Mouse (Mus musculus): ENCODE measurements around the gene Amotl2. TPM values are rescaled to one million over a fixed set of nuclear protein-coding genes. Genes with fewer than 3 reads are reported as not detected.

Gene Amotl2
- 38.9 and 45.6 TPM in 2 replicates for polyA plus RNA-seq (2015; fragmentation: Nextera tagmentation; extraction: Ambion mirVana)

- H3K27me3 ChIP-seq, result no peaks in the 10 kb centered on the region
- H3K9ac ChIP-seq, result peak within 1 kb of the TSS; percentile 90
- H3K36me3 ChIP-seq, result peaks cover 13% of the 10 kb centered on the region
- peak within 1 kb of the TSS; percentile 98 for H3K27ac ChIP-seq
- H3K4me1 ChIP-seq (replicated peaks), result peaks cover 51% of the 10 kb centered on the region
- H3K4me2 ChIP-seq, result peak within 1 kb of the TSS; percentile 89
- ATAC-seq (replicated peaks; ENCODE audit: insufficient number of reproducible peaks, insufficient read depth, low FRiP score, low read depth), result no peak
- peak within 1 kb of the TSS; percentile 78 for H3K4me3 ChIP-seq
- no peaks in the 10 kb centered on the region for H3K9me3 ChIP-seq (replicated peaks)
- 10% methylated on average over 22 of the region's 22 CpGs for WGBS
These were observed at the start of gene Amotl2 for GRCm38 (mm10) chr9:102716481-102717163. Gene Amotl2, plus strand, starts transcription at chr9:102716672.

DNA sequence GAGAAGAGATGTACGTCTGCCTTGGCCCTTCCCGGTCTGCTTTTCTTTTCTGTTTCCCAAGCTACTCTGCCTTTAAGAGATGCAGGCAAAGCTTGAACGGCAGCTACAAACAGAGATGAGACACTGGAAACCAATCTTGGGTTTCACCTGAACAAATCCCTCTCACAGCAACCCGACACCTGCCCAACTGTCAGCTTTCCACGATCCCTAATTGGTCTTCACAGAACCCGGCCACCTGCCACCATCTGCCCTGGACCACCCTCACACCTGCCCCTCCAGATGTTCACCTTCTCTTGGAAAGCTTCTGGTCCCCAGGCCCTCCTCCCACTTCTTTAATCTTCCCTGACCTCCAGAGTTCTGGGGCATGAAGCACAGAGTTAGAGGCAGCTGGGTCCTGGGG is 48.4 kb upstream of the Amotl2 start:
- no peaks in the 10 kb centered on the region for H3K9me3 ChIP-seq (replicated peaks)
- H3K36me3 ChIP-seq, result no peaks in the 10 kb centered on the region
- ATAC-seq (replicated peaks; ENCODE audit: insufficient number of reproducible peaks, insufficient read depth, low FRiP score, low read depth), result no peak
- H3K4me3 ChIP-seq, result no peak overlapping the region
- H3K27ac ChIP-seq, result no peak overlapping the region
- 0 out of 2 replicates have a peak, but pooled peaks cover 4% of the 10 kb centered on the region for H3K4me1 ChIP-seq (replicated peaks)
- 56% methylated on average over 6 of the region's 6 CpGs for WGBS
- no peak overlapping the region for H3K9ac ChIP-seq
- no peak overlapping the region for H3K4me2 ChIP-seq
- 0 out of 2 replicates have a peak, but pooled peaks cover 6% of the 10 kb centered on the region for H3K27me3 ChIP-seq

DNA sequence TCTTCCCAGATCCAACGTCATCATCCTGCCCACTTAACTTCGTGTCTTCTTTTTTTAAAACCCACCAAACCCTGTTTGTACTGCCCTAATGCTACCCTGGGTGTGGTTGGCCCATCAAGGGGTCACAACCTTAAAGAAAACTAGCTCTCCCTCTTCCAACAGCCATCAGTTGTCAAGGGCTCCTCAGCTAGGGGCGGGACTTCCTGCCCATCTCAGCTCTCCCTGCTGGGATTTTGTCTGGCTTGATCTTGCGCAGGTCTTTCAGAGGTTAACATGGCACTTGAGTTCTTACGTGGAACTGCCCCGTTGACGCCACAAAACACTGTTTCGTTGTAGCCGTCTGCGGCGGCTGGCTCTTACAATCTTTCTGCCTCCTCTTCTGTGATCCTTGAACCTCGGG is 47.6 kb upstream of the Amotl2 start:
- H3K9me3 ChIP-seq (replicated peaks), result no peaks in the 10 kb centered on the region
- 0 out of 2 replicates have a peak, but pooled peaks cover 6% of the 10 kb centered on the region for H3K27me3 ChIP-seq
- no peaks in the 10 kb centered on the region for H3K36me3 ChIP-seq
- ATAC-seq (replicated peaks; ENCODE audit: insufficient number of reproducible peaks, insufficient read depth, low FRiP score, low read depth), result no peak
- H3K4me2 ChIP-seq, result no peak overlapping the region
- no peak overlapping the region for H3K4me3 ChIP-seq
- WGBS, result 84% methylated on average over 12 of the region's 12 CpGs
- no peak overlapping the region for H3K9ac ChIP-seq
- H3K27ac ChIP-seq, result no peak overlapping the region
- H3K4me1 ChIP-seq (replicated peaks), result 0 out of 2 replicates have a peak, but pooled peaks cover 7% of the 10 kb centered on the region

GRCm38 (mm10) chr9:102673381-102673780 is 43.1 kb upstream of the Amotl2 start:
- H3K9ac ChIP-seq, result no peak overlapping the region
- 0 out of 2 replicates have a peak, but pooled peaks cover 7% of the 10 kb centered on the region for H3K4me1 ChIP-seq (replicated peaks)
- no peaks in the 10 kb centered on the region for H3K36me3 ChIP-seq
- no peak overlapping the region for H3K27ac ChIP-seq
- H3K27me3 ChIP-seq, result no peaks in the 10 kb centered on the region
- H3K4me2 ChIP-seq, result no peak overlapping the region
- no peaks in the 10 kb centered on the region for H3K9me3 ChIP-seq (replicated peaks)
- WGBS, result 50% methylated on average over 7 of the region's 7 CpGs
- H3K4me3 ChIP-seq, result no peak overlapping the region
- no peak for ATAC-seq (replicated peaks; ENCODE audit: insufficient number of reproducible peaks, insufficient read depth, low FRiP score, low read depth)

DNA sequence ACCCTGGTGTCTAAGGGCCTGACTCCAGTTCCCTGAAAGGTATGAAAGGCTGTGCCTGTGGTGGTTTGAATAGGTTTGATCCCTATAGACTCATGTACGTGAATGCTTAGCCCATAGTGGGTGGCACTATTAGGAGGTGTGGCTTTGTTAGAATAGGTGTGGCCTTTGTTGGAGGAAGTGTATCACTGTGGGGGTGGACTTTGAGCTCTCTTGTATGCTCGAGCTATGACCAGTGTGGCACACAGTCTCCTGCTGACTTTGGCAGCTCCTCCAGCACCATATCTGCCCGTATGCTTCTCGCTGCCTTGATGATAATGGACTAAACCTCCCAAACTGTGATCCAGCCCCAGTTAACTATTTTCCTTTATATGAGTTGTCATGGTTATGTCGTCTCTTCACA is 40.5 kb upstream of the Amotl2 start:
- H3K9ac ChIP-seq, result no peak overlapping the region
- no peak overlapping the region for H3K27ac ChIP-seq
- no peak overlapping the region for H3K4me2 ChIP-seq
- ATAC-seq (replicated peaks; ENCODE audit: insufficient number of reproducible peaks, insufficient read depth, low FRiP score, low read depth), result no peak
- H3K36me3 ChIP-seq, result no peaks in the 10 kb centered on the region
- no peaks in the 10 kb centered on the region for H3K27me3 ChIP-seq
- H3K9me3 ChIP-seq (replicated peaks), result no peaks in the 10 kb centered on the region
- whole genome bisulfite sequencing, result 45% methylated on average over 5 of the region's 5 CpGs
- H3K4me1 ChIP-seq (replicated peaks), result 0 out of 2 replicates have a peak, but pooled peaks cover 7% of the 10 kb centered on the region
- H3K4me3 ChIP-seq, result no peak overlapping the region

DNA sequence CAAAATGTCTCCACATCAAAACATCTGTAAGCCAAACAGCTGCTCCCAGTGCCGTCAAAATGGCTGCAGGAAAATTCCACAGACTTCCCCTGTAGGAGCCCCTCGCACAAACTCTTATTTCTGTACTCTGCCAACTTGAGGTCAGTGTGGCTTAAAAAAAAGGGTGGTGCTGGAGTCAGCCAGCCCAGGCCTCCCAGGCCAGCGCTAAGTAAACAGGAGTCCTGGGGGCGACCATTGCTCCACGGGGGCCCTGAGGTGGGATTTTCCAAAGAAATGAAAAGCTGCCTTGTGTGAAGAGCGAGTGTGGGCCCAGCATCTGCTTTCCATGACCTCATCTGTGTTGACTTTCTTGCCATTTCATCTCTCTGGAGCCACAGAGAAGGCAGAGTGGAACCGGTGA is 35.0 kb upstream of the Amotl2 start:
- Histone ChIP-seq H3K4me1 (replicated peaks) (no peaks in the 10 kb centered on the region), H3K36me3 (no peaks in the 10 kb centered on the region), H3K4me3 (no peak overlapping the region), H3K27me3 (no peaks in the 10 kb centered on the region), H3K4me2 (no peak overlapping the region), H3K9me3 (replicated peaks) (no peaks in the 10 kb centered on the region), H3K27ac (no peak overlapping the region), H3K9ac (no peak overlapping the region)
- 41% methylated on average over 7 of the region's 7 CpGs for WGBS
- no peak for ATAC-seq (replicated peaks; ENCODE audit: insufficient number of reproducible peaks, insufficient read depth, low FRiP score, low read depth)

- 15% methylated on average over 4 of the region's 4 CpGs for WGBS
- H3K9ac ChIP-seq, result no peak overlapping the region
- H3K27me3 ChIP-seq, result no peaks in the 10 kb centered on the region
- no peak for ATAC-seq (replicated peaks; ENCODE audit: insufficient number of reproducible peaks, insufficient read depth, low FRiP score, low read depth)
- H3K36me3 ChIP-seq, result no peaks in the 10 kb centered on the region
- H3K27ac ChIP-seq, result peak overlapping the region; percentile 13; the same call in 1 of the 2 replicates
- H3K9me3 ChIP-seq (replicated peaks), result no peaks in the 10 kb centered on the region
- no peak overlapping the region for H3K4me2 ChIP-seq
- H3K4me1 ChIP-seq (replicated peaks), result peaks cover 38% of the 10 kb centered on the region
- H3K4me3 ChIP-seq, result no peak overlapping the region
These were observed 28.5 kb upstream of the Amotl2 start for GRCm38 (mm10) chr9:102687943-102688342.

DNA sequence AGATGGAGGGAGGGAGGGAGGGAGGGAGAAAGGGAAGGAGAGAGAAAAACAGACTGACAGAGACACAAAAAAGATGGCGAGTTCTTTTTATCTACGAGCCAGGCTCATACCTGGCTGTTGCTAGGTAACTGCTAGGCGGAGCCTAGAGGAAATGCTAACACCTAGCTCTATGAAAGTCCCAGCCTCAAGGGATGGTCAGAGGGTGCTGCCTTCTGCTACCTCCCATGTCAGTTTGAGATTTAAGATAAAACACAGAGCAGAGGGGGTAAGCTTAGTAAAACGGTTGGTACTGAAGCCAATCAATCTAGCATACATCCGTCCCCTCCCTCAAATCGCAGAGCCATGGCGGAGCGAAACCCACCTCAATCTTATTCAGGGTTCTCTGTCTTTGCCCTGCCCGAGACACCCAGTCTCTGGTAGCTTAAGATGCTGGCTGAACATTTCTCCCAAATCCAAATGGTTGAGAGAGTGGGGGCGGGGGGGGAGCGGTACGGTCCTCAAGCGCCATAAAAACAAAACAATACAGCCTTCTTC is 27.0 kb upstream of the Amotl2 start:
- Histone ChIP-seq H3K4me1 (replicated peaks) (peaks cover 38% of the 10 kb centered on the region), H3K9ac (peak overlapping the region; percentile 67), H3K27ac (no peak overlapping the region), H3K9me3 (replicated peaks) (no peaks in the 10 kb centered on the region), H3K36me3 (no peaks in the 10 kb centered on the region), H3K27me3 (no peaks in the 10 kb centered on the region), H3K4me3 (peak overlapping the region; percentile 69), H3K4me2 (peak overlapping the region; percentile 98)
- WGBS, result 8% methylated on average over 13 of the region's 13 CpGs
- 0 out of 2 replicates have a peak, but pooled peaks have one; percentile 16 for ATAC-seq (replicated peaks; ENCODE audit: insufficient number of reproducible peaks, insufficient read depth, low FRiP score, low read depth)

GRCm38 (mm10) chr9:102689940-102690642 is 26.4 kb upstream of the Amotl2 start:
- Histone ChIP-seq H3K4me3 (peak overlapping the region; percentile 69), H3K4me1 (replicated peaks) (peaks cover 38% of the 10 kb centered on the region), H3K27ac (peak overlapping the region; percentile 67), H3K9me3 (replicated peaks) (no peaks in the 10 kb centered on the region), H3K36me3 (no peaks in the 10 kb centered on the region), H3K27me3 (no peaks in the 10 kb centered on the region), H3K9ac (peak overlapping the region; percentile 67), H3K4me2 (peak overlapping the region; percentile 98)
- WGBS, result under 1% methylated on average over 44 of the region's 44 CpGs
- peak; percentile 61 for ATAC-seq (replicated peaks; ENCODE audit: insufficient number of reproducible peaks, insufficient read depth, low FRiP score, low read depth)

DNA sequence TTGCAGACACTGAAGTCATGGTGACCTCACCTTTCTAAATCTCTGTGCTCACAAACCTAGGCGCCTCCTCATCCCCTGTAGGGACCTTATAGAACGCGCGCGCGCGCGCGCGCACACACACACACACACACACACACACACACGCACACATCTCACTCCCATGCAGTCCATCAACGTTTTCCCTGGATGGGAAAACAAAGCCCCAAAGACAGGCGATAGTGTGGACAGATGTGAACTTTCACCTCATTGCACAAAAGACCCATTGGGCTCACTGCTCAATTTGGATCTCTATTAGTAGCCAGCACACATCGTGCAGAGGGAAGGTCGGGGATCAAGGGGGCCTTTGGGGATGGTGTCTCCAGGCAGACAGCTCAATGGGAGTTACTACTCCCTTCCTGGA is 25.6 kb upstream of the Amotl2 start:
- H3K27me3 ChIP-seq, result no peaks in the 10 kb centered on the region
- H3K4me1 ChIP-seq (replicated peaks), result peaks cover 38% of the 10 kb centered on the region
- H3K9ac ChIP-seq, result peak overlapping the region; percentile 67
- no peaks in the 10 kb centered on the region for H3K36me3 ChIP-seq
- WGBS, result 12% methylated on average over 15 of the region's 15 CpGs
- no peak overlapping the region for H3K27ac ChIP-seq
- H3K4me3 ChIP-seq, result peak overlapping the region; percentile 69
- H3K9me3 ChIP-seq (replicated peaks), result no peaks in the 10 kb centered on the region
- peak overlapping the region; percentile 98 for H3K4me2 ChIP-seq
- ATAC-seq (replicated peaks; ENCODE audit: insufficient number of reproducible peaks, insufficient read depth, low FRiP score, low read depth), result no peak
